Mouse (Mus musculus) cerebellum, adult 11 months (tissue): ENCODE data around the gene Slc25a45.
A peak's percentile ranks its signal among the peaks of the same experiment; 100 is the strongest.

Source experiments
- DNase-seq: peaks from one replicate; pipeline ENCODE4 v3.0.0; 2022

Gene Slc25a45

DNA sequence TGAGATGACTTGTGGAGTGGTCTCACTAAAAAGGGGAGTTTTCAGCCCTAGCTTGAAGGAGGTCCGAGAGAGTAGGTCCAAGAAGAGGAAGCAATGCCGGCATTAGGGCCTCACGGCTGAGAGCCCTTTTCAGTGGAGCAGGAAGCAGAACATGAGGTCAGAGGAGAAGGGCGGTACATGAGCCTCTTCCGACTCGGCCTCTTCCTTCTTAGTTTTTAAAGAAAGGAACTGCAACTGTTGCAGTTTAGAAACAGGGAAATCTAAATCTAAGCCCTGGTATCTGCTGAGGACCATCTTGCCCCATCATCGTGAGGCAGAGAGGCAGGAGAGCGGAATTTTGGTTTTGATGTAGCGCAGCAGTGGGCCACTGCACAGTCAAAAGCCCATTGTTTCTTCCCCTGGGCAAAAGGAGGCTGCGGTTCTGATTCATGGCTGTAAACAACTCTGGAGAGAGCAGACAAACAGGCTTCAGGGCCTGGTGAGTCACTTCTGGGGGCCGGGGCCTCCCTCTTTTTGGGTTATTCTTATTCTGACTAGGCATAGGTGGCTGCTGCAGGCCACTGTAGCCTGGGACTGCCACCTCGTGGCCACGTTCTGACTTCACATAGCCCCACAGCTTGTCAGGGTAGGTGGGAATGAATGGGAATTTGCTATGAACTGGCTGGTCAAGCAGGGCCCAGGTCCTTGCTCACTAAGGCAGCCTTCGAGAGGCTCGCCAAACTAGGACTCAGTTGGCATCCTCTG is at the start of gene Slc25a45:
Gene Slc25a45, plus strand, starts transcription at position 191 of the 744 bp plus-strand sequence.
- peak; percentile 62 for DNase-seq

DNA sequence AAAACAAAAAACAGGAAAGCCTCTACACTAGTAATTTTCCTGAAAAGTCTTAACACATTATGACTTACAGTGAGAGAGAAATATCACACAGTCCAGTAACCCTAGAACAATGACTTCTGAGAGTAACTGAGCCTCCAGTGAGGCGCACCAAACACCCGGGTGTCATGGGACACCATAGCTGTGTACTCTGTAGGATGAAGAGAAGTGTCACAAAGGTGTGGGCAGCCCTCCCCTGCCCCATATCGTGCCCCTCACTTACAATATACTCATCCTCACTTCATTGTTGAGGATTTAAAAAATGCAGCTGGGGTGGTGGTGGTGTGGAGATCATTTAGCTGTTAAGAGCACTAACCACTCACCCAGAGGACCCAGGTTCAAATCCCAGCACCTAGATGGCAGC is 49.5 kb upstream of the Slc25a45 start:
- no peak for DNase-seq

DNA sequence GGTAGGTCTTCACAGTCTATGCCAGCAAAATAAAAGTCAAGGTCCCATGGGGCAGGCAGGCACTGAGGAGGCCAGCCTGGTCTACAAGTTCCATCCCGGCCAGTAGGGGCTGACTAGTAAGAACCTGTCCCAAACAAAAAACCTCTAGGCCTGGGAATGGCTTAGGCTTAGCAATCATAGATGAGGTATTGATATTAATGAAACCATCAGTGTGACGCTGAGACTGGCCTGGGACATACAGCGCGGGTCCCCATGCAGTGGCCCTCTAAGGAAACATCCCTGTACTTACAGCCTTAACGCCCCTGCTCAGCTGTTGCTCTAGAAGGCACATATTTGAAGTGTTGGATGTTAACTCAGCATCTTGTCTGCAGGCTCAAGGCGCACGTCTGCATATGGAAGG is 48.7 kb upstream of the Slc25a45 start:
- DNase-seq, result no peak

DNA sequence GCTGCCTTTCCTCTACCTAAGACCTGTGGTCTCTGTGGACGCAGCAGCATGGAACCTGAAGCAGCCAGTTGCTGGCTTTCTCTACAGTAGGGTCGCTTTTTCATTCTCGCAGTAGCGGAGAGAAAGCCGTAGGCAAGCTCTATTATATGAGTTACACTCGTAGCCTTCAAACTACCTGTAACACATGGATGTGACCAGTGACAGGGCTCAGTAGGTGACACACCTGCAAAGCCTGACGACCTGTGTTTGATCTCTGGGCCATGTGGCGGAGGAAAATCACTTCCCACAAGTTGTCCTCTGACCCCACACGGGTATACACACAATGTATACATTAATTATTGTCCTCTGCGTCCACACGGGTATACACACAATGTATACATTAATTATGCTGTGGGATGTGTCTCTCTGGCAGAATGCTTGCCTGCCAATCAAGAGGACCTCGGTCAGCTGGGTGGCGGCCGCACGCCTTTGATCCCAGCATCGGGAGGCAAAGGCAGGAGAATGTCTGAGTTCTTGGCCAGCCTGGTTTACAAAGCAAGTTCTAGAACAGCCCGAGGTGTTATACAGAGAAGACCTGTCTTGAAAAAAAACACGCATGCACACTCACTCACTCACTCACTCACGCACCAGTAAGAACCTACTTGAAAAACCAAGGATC is 47.5 kb upstream of the Slc25a45 start:
- DNase-seq, result no peak

DNA sequence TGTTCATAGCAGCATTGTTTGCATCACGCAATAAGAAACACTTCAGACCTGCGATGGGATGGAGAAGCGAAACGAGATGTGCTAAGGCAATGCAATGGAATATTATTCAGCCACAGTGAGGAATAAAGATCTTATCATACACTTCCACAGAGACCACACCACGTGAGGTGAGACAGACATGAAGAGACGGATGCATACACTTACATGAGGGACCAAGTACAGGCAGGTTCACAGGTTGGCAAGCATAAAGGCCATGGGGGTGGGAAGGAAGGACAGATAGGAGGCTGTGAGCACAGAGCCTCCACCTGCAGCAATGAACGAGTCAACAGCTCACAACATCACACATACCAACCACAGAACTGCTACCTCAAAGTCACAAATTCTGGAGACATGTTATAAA is 46.8 kb upstream of the Slc25a45 start:
- DNase-seq, result no peak

DNA sequence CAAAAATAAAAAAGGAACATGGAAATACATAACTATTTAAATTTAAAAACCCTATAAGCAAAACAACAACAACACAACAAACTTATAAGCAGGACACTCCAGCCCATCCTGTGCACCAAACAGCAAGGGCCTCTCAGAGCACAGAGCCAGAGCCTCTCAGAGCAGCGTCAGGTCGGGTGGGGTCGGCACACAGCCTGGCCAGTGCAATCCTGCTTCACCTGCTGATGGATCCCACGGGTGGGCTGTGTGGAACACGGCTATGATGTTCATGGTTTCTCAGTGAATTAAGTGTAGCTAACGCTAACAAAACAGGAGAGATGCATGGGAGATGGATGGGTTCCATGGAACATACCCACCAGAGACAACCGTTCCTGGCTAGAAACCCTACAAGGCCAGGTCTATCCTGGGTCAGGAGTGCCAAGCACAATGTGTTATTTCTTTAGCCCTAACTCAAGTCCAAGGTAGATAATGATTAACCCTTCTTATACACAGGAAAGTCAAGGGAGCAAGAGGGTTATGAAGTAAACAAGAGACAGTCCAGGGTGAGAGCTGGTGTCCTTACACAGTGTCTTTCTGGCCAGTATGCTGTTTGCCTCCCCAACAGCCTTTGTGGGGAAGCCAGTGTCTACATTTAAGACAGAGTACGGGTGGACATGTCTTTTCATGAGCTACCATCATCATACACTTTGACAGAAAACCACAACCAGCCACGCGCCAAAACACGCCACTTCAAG is 46.2 kb upstream of the Slc25a45 start:
- DNase-seq, result no peak

DNA sequence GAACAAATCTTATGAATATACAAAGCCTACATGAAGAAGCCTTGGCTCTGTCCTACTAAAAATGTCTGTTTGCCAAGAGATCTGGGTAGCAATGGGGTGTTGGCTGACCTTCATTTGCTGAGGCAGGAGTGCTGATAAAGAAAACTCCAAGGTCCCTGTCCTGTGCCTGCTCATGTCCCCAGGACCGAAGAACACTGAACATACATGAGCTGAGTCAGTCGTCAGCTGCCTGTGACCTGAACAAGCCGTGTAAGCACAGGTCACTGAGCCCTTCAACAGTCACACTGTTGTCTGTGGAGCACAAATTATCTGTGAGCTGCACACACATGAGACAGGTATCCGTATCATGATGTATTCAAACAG is 45.7 kb upstream of the Slc25a45 start:
- DNase-seq, result no peak

DNA sequence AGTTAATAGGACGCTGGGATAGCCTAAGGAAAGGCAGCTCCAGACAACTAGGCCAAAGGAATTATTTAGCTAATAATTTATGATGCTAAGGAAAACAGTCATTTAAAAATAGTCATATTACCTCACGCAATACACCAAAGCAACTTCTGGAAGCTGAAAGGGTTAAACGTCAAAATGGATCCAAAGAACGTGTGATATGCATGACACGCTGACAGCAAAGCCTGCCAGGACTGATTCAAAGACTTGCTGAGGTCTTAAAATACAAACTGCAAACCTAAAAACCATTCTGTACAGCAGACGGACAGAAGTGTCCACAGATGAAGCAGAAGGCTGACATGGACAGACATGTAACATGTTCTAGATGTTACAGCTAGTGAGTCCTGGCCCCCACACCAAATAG is 45.3 kb upstream of the Slc25a45 start:
- DNase-seq, result no peak

DNA sequence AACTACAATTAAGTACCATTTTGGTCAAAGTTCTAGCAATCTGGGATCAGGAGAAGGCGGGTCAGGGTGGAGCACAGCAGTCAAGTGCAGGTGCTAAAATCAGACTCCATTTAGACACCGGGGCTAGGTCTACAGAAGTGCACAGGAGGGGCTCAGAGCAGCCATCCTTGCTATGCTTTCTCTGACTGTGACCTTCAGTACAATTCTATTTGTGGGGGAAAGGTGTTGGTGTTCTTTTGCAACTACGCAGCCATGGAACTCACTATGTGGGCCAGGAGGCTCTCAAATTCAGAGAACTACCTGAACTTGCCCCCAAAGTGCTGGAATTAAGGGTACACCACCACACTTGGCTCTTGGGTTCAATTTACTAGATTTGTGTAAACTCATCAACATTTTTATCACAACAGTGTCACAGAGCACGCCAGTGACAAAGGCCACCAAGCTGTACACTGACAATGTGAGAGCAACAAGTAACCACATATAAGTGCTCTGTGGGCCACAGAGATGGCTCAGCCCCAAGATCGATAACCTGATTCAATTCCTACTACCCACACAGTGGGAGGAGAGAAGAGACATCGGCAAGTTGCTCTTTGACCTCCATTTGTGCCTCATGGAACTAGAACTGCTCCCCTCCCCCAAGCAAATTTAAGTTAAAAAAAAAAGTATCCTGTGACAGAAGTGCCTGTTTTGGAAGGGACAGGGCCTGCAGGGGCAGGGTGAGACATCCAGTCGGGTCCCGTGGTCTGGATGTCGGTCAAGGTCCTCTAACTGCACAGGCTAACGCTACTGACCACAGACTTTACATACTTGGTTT is 44.1 kb upstream of the Slc25a45 start:
- DNase-seq, result no peak

DNA sequence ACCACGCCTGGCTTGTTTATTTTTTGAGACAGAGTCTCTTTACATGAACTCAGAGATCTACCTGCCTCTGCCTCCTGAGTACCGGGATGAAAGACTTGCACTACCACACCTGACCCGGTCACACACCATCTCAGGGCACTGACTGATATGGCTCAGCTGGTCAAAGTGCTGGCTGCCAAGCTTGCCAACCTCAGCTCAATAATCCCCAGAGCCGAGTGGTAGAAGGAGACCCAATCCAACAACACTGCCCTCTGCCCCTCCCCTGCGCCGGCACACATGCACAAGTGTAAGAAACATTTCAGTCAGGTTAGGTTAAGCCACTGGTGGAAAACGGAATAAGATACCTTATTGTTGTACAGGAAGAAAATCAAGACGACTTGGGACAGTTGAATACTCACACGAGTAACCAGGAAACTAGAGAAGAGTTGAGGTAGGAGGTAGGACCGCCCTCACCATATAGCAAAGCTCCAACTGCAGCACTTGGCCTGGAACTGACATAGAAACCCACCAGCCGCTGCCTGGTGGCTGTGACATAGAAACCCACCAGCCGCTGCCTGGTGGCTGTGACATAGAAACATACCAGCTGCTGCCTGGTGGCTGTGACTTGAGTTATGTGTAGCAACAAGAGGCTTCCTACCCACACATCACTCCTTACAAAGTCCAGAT is 43.2 kb upstream of the Slc25a45 start:
- DNase-seq, result no peak

DNA sequence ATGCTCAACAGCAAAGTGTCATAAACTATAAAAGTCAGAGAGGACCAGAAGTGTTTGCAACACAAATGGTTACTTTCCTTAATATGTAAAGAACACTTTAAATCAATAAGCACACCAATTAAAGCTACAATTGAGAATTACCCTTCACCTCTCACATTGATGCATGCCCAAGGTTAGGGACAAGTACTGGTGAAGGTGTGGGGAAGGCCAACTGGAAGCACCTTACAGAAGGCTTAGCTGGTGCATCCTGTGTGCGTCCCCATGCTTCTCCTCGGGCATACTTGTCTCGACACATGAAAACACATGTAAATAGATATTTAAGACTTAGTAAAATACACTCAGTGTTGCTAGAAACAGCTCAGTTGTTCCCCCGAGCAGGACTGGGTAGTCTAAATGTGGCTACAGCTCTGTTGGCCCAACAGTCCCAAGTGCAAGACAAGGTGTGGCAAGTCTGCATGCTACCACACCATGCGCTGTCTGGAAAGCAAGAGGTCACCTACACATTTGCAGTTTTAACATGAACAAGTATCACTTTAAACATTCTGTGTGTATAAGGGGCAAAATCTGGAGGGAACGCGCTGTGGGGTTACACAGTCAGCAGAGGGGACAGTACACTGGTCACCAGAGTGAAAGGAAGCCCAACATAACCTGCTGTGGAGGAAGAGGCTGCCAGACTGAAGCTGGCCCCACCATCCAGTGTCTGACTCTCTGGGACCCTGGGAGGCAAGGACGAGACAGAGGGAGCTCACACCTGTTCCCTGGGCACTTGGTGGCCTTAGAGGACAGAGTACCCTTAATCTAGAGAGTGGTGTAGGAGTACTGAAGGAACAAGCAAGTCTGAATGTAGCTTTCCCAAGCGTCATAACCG is 42.3 kb upstream of the Slc25a45 start:
- DNase-seq, result no peak

DNA sequence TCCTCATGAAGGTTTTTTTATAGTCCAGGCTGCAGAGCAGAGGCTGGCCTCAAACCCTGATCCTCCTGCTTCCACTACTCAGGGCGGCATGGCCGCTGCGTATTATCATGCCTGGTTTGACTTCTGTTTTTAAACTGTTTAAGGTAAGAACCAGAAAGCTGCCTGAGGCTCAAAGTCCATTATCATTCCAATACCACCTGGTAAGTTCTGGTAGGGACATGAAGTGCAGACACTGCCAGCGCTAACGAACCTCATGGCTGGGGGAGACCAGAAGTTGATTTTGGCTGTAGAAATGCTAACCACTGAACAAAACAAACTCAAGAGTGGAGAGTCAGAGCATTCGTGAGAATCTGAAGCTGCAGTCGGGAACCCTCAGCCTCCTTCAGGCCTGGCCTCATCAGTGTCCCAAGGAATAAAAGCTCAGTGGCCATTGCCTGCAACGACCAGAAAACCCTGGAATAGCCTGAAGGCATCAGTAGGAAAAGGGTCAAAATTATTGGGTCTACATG is 41.6 kb upstream of the Slc25a45 start:
- no peak for DNase-seq

DNA sequence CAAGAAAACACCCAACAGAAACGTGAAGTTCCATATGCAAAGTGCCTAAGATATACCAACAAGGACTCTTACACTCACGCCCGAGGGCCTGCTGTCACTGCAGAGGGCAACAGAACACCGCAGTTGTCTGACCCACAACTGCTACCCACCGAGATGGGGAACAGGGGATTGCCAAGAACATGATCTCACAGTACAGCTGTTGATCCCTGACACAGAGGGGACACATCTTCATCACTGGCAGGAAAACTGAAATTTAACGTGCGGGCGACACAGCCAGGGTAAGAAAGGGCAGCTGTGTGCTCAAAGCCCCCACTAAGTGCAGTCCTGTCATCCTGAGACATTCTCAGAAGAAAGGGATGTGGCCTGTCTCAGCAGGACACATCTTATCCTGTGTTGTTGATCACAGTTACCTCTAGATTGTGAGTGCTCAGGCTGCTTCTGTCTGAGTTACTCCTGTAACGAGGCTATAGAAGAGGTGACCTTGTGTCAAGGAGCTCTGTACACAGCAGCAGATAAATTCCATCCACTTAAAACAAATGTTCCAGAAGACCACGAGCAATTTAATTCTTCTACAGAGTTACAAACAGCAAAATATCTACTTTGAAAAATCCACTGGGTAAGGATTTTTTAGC is 40.6 kb upstream of the Slc25a45 start:
- DNase-seq, result no peak

DNA sequence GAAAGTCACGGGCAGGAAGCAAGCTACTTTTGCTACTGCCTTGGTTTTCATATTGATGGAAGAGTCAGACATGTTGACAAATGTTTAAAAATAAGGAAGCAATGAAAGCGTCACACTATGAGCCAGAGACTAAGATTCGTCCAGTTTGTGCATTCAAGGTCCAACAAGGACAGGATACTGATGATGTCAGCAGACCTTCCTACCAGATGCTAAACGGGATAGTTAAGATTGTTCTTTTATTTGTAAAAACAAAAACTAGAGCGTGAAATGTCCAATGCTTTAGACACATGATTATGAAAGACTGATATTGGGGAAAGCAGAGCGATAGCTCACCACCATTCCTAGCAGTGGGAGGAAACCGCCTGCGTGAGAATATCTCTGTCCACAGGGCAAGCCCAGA is 40.0 kb upstream of the Slc25a45 start:
- no peak for DNase-seq

DNA sequence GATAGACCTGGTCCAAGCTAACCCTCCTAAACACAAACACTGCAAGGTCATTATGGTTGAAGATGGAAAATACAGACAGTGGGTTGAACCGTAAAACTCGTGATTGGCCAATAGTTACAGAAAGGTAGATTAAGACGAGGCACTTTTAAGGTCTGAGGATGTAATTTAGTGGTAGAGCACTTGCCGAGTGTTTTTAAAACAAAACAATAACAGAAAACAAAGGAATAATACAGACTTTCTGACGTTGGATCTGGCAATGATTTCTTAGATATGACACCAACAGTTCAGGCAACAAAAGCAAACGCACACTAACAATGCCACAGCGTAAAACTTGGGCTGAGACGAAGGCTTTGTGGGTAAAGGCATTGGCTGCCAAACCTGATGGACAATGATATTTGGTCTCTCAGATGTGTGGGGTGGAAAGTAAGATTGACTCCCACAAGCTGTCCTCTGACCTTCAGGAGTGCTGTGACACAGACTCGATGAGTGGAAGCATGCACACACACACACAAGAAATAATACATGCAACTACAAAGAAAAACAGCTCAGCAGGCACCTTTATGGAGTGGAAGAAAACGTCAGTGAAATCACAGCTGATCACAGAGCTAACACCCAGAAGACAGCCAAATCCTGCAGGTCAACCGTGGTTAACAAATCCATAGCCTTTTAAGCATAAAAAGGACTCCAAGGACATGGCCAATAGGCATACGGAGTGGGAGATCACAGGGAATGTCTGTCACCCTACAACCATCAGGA is 39.3 kb upstream of the Slc25a45 start:
- DNase-seq, result no peak

DNA sequence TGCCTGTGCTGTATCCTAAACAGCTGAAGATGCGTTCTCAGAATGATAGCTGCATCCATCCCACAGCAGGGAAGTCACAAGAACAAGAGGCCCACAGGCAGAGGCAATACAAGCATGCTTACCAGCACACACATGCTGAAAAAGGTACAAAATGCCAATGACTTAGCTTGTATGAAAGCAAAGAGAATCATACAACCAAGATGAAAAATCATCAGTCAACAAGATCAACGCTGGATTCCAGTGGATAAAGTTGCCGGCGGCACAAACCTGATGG is 38.8 kb upstream of the Slc25a45 start:
- no peak for DNase-seq

DNA sequence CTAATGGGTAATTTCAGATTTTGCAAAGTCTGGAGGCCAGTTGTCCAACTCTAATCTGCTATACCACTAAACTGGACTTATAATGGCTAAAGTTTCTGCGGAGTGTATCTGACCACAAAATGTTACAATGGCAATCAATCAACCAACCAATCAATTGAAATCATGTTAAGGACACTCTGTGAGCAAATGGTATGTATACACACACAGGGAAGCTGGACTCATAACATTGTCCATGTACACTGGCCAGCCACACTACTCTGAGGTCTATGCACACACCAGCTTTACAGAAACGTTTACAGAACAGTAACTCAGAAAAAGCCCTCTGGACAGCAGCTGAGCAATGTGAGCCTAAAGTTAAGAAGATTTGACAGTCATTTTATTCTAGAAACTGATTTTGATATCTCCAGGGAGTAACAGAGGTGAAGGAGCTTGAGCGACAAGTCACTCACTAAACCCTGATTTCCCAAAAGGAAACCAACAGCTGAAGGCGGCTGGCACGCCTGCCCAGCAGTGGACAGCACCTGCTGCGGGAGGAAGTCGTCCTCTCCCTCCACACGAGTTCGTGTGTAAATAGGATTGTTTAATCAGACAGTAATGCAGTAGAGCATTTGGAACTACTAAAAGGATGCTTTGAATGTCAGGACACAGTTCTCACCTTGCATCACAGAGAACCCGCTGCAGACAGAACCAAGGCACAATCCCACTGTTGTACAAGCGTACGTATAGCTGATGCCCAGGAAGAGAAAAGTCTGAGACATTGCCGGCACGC is 38.1 kb upstream of the Slc25a45 start:
- DNase-seq, result no peak

DNA sequence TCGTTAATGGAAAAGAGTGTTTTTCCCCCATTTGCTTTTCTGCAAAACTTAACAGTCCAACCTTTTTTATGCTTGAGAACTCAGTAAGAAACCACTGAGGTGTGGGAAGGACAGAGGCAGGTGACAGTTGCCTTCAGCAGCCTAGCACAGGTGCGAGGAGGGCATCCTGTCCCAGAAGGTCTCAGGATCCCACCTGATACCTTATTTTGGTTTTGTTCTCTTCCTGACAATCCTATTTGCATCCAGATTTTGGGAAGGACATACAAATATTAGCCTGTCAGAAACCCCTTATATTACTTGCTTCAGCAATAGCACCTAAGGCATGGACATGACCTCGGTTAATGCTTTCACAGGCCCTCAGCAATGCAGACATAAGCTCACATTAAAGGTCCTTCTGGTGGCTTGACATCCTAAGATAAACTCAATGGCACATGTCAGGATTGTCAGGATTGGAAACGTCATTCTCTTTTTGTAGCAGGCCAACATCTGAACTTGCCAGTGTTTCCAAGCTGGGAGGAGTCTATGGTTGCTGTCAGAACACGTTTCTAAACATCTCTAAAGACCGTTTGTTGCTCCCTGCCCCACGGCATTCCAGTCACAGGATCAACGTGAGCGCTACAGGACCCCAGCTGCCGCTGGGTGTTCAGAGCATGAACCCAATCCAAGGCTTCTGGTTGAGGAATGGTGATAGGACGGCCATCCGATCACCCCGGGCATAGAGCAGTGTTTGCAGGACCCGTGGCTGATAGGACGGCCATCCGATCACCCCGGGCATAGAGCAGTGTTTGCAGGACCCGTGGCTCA is 37.3 kb upstream of the Slc25a45 start:
- DNase-seq, result no peak

DNA sequence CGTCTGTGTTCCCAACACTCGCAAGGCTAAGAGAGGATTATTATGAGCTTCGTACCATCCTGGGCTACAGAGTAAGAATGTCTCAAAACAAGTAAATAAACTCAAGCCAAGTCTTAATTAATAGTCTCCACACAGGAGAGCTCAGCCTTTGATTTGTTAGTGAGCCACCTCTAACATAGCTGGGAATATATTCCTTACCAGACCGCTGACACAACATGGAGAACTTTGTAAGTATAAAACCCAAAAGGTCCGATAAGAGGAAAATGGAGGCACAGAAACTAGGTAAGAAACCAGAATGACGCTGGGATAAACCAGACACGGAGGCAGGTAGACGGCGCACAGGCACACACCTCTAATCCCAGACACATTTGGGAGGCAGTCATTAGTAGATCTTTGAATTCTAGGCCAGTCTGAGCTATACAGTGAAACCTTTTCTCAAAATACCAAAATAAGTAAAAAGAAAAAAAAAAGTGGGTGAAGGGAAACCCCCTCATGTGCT is 36.7 kb upstream of the Slc25a45 start:
- no peak for DNase-seq
